Mouse (Mus musculus) retina, embryonic 14.5 days (tissue): ENCODE results near the gene Tcf21.

ENCODE experiments used
- DNase-seq: peaks from one replicate; pipeline ENCODE4 v3.0.0-alpha.2; 2015; ENCODE audit warnings: low spot score

Tcf21 gene

DNA sequence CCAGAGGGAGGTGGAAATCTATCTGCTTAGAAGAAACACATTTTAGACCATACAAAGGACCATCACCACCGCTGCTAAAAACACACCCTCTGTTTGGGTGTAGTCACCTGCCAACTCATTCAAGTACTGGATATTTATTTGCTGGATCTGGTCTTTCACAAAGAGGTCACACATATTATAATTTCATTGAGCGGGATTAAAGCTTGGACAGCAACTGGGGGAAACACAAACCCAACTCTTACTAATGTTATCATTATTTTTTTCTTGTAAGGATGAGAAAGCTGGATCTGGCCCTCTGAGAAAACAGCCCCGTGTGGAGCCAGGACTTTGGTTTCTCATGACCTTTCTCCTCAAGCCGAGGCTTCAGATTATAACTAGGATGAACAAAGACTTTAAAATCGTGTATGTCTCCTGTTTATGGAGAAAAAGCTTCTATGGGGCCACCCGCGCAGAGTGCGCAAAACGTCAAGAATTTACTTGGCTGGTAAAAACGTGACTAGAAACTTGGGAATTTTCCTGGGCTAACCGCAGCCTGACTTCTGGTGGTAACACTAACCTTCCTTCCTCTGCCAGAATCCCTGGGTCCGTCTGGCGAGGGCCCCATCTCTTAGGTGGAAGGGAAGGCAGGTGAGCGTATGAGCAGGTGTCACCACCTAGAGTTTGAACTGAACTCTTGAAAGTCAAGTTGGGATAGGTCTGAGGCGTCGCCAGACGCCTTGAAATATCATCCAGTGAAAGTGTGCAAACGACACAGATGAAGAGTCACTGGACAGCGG, 4.3 kb downstream of the Tcf21 start:
- DNase-seq, result no peak

DNA sequence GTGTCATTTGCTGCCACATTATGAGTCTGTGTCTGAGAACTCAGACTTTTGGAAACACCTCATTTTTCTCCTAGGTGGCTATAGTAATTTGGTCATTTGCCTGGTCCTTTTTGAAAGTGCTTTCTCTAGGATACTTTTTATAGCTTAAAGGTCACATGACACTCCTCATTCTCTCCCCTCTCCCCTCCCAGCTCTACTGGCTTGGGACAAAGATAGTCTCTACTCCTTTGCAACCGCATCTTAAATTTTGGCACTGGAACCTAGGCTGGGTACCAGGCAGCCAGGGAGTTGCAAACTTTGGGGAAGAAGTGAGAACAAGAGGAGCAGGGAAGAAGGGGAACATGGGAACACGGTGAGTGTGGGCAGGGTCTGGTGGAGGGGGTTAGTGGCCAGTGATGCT, 5.2 kb downstream of the Tcf21 start:
- DNase-seq, result no peak

DNA sequence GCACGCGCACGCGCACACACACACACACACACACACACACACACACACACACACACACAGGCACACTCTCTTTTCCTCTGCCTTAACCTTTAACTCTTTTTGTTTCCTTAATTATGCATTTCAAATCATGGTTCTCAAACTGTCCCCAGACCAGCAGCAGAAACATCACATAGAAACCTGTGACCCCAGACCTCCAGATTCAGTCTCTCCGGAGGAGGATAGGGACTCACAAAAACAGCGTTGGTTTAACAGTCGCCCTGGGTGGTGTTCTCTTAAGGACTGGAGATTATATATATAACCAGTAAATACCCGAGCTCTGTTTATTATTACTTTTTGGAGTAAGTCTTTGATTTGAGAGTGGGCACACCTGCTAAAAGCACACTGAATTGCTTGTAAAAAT, 5.7 kb downstream of the Tcf21 start:
- peak; percentile 17 for DNase-seq

DNA sequence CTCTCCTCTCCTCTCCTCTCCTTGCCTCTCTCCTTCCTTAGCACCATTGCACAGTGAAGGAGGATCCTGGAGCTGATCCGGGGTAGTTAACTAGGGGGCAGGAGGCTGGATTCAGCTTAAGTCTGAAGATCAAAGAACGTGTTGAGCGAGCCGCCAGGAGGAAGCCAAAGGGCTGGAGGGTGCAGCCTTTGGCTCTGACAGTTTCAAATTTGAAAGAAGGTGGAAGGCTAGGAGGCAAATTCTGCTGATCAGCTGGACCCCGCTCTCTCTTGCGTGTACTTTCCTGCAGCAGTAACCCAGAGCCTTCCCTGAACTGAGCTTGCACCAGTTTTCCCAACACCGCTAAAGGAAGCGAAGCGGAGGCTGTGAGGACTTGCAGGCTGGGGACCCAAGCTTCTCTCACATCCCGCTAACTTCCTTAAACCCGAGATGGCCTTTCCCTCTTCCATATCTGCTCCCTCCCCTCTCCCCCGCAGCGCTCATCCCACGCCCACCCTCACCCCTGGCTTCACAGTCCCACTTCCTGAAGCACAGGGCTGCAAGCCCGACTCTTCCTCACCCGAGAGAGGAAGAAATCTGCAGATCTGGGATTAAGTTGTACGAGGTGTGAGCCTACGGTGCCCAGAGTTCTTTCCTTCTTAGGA, 6.5 kb downstream of the Tcf21 start:
- DNase-seq, result peak; percentile 35

DNA sequence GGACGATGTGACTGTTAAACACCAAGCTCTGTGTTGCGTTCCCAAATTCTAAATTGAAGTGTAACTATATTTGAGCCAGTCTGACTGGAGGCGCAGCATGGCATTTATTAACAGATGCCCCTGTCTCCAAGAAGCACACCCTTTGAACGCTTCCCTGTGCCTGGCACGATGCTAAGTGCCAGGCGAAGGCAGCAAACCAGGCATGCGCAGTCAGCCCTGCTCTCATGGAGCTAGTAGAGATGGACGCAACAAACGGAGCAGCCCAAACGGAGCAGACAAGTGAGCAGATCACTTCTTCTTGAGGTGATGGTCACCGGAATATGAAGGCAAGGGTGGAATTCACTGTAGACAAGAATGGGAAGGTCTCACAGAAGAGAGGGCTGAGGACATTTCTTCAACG, 8.1 kb downstream of the Tcf21 start:
- peak; percentile 42 for DNase-seq

DNA sequence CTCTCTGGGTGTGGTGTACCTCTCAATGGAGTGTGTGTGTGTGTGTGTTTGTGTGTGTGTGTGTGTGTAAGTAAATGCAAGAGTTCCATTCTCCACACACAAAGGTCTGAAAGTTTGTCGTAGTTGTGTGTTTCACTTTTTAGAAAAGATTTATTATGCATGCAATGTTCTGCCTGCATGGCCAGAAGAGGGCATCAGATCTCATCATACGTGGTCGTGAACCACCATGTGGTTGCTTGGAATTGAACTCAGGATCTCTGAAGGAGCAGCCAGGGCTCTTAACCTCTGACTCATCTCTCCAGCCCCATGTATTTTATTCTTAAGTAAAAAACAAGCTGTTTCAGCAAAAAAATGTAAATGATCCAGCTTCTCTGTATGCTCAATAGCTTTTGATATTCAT, 37.3 kb downstream of the Tcf21 start:
- no peak for DNase-seq

DNA sequence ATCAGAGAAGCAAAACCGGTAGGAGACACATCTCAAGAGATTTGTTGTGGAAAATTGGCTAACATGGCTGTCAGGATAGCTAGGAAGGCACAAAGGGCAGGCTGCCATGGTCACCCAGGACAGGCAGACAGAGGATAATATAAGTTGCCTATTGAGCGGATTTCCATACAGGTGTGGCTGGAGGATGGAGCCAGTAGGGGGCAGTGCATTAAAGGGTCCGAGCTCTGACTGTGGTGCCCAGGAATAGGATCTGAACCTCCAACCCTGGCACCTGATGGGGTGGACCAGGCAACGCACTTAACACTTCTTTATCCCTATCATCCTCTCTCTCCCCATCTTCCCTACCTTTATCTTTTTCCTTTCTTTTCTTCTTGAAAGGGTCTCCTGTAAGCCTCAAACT, 38.5 kb downstream of the Tcf21 start:
- peak; percentile 31 for DNase-seq

DNA sequence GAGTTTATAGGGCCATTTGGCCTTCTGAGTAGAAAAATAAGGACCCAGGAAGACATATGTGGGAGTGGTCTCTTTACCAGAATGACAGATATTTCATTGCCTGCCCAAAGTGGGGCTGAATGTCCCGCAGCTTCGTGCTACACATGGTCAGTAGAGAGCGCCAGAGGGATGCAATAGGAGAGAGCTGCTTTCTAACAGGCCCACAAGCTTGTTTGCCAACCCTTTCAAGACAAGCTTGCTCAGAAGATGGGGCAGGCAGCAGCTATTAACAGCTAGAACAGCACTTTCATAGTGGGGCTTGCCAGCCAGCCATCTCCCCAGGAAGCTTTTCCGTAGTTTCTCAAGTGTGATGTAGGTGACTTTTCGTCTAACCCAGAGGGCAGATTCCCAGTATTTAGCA, 42.0 kb downstream of the Tcf21 start:
- peak; percentile 69 for DNase-seq

DNA sequence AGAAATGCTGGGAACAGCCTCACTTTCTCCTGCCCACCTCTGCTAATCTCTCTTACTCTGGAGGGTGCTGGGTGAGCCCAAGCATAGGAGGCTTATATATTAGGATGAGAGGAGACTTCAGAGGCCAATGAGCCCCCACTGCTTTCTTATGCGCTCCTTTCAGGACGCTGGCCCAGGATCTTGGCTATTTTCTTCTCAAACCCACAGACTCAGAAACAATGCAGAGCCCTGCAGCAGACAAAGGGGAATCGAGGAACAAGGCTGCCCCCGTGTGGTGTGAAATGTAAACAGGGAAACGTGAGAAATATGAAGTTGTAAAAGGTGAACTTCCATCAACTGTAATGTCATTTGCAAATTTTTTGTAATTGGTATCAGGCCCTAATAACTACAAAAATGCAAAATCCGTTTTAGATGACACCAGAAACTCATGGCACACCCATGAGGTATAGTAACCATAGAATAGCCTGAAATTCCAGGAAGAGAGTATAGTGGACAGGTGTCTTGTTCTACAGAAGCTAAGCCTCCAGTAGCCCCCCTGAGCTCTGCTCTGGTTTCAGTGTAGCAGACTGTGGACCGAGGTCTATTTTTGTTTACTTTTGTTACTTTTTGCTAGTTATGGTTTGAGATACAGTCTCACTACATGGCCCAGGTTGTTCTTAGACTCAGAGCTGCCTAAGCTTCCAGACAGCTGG, 43.8 kb downstream of the Tcf21 start:
- DNase-seq, result peak; percentile 70

DNA sequence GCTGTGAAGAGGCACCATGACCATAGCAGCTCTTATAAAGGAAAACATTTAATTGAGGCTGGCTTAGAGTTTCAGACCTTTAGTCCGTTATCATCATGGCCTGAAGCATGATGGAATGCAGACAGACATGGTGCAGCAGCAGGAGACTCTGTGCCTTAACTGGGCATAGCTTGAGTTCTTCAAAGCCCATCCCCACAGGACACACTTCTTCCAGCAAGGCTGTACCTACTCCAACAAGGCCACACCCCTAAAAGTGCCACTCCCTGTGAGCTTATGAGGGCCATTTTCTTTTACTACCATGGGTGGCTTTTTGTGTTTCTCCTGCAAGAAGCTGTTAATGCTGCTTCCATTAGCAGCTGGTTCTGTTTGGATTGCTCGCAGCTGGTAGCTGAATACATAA, 44.5 kb downstream of the Tcf21 start:
- no peak for DNase-seq

DNA sequence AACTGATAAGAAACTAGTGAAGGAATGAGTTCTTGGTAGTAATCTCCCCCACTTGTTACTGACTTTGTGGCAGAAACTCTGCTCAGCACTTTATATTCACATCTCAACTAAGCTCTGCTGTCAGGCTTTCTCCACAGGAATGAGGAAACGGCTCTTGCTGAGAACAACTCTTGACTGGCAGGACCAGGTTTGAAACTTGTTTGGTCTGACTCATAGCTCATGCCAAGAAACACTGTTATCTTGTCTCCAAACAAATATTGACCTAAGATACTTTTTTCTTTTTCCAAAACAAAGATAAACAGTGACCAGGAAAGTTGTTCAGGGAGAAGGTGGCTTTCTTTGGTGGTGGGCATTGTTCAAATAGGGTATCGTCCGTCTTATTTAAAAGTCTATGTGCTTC, 45.3 kb downstream of the Tcf21 start:
- no peak for DNase-seq
